Mouse (Mus musculus) forebrain, embryonic 14.5 days (tissue): Measurements from ENCODE around the gene Adcy5. TPM values are rescaled to one million over a fixed set of nuclear protein-coding genes. Genes with fewer than 3 reads are reported as not detected.

ENCODE experiments used
- ATAC-seq: fragments of 200-750 bp; cut with Nextera tagmentation; 2 replicates; pipeline ENCODE4 v1.8.0; 2017; ENCODE audit warnings: mild to moderate bottlenecking, moderate library complexity
- DNase-seq: peaks from one replicate; pipeline ENCODE4 v3.0.0-alpha.2; 2015; ENCODE audit warnings: low spot score
- H3K27ac ChIP-seq: fragments of 300-500 bp; sonication (generic); 2 replicates; pipeline ENCODE4 v1.5.1; 2014; ENCODE audit warnings: low read depth, mild to moderate bottlenecking, control low read depth, low read length, moderate library complexity
- H3K27me3 ChIP-seq: fragments of 300-500 bp; sonication (generic); replicated peaks from 2 replicates; pipeline ENCODE4 v1.6.1; 2014; ENCODE audit warnings: low read length, control low read depth, mixed read lengths; ENCODE audit not compliant: control insufficient read depth, insufficient read depth
- H3K36me3 ChIP-seq: fragments of 300-500 bp; sonication (generic); 2 replicates; pipeline ENCODE4 v1.6.1; 2014; ENCODE audit warnings: low read length, control low read depth; ENCODE audit not compliant: control insufficient read depth, insufficient read depth
- H3K4me1 ChIP-seq: fragments of 300-500 bp; sonication (generic); 2 replicates; pipeline ENCODE4 v1.6.1; 2014; ENCODE audit warnings: antibody characterized with exemption, low read length, control low read depth; ENCODE audit not compliant: control insufficient read depth, insufficient read depth
- H3K4me2 ChIP-seq: fragments of 300-500 bp; sonication (generic); 2 replicates; pipeline ENCODE4 v1.6.1; 2014; ENCODE audit warnings: mild to moderate bottlenecking, control low read depth, low read length
- H3K4me3 ChIP-seq: fragments of 300-500 bp; sonication (generic); 2 replicates; pipeline ENCODE4 v1.5.1; 2014; ENCODE audit warnings: low read depth, low read length, control low read depth
- H3K9ac ChIP-seq: fragments of 300-500 bp; sonication (generic); 2 replicates; pipeline ENCODE4 v1.6.1; 2014; ENCODE audit warnings: mild to moderate bottlenecking, low read length, control low read depth, moderate library complexity
- H3K9me3 ChIP-seq: fragments of 300-500 bp; sonication (generic); replicated peaks from 2 replicates; pipeline ENCODE4 v1.6.1; 2016; ENCODE audit warnings: low read length, control low read depth, mixed read lengths; ENCODE audit not compliant: control insufficient read depth
- WGBS: fragments of 180-500 bp; shearing (Covaris S2); extraction: QIAGEN DNeasy Blood & Tissue Kit; methylation state at CpG from one replicate; pipeline ENCODE4 v1.1.7; 2014; 5-methylcytosine and 5-hydroxymethylcytosine counted together
- polyA plus RNA-seq: library from polyadenylated mRNA; unstranded; fragments of >200 nt; fragmentation: Nextera tagmentation; extraction: Ambion mirVana; gene quantifications from 2 replicates; pipeline ENCODE4 v1.2.1, GENCODE M21; 2014

Adcy5 gene
- polyA plus RNA-seq, 1 experiment from 2014 or later: 4.4 TPM

DNA sequence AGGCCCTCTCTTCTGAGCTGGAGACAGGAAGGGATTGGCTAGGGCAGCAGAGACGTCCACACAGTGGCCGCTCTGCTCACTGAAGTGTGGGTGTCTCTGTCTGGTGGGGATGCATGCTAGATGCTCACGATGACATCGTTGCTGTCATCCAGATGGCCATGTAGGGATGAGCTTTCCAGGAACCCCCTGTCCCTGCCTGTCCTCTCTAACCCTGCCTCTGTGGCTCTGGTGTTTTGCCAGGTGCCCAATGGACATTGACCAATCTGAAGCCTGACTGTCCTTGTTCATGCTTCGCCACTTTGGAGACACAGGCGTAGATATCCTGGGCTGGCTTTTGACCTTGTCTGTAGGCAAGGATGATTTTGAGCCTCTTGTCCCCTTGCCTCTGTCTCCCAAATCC is 95.1 kb downstream of the Adcy5 start:
- Histone ChIP-seq H3K9me3 (no peaks in the 10 kb centered on the region), H3K4me2 (no peak overlapping the region), H3K27ac (no peak overlapping the region), H3K4me3 (no peak overlapping the region), H3K36me3 (no peaks in the 10 kb centered on the region), H3K4me1 (peaks cover 2% of the 10 kb centered on the region; the same call in 1 of the 2 replicates), H3K9ac (no peak overlapping the region), H3K27me3 (no peaks in the 10 kb centered on the region)
- 99% methylated on average over 6 of the region's 6 CpGs for WGBS
- ATAC-seq (no peak), DNase-seq (no peak)

DNA sequence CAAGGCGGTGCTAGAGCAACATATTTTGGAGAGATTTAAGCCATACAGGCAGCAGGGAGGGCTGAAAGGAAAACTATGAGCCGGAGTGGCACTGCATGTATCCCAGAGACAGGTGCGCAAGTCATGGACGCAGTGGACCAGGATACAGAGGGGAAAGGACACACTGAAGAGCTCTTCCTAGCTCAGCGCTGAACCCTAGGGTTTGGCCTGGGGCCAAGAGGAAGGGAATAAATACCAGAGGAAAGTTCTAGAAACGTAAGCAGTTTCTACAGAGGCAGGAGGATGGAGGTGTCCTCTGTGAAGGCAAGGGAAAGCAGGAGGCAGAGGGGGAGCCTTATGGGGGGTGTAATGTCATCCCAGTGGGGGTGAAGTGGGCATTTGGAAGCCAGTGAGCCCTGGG is 97.0 kb downstream of the Adcy5 start:
- H3K36me3 ChIP-seq: no peaks in the 10 kb centered on the region
- WGBS: 87% methylated on average over 6 of the region's 6 CpGs
- no peaks in the 10 kb centered on the region for H3K27me3 ChIP-seq
- no peaks in the 10 kb centered on the region for H3K9me3 ChIP-seq
- ATAC-seq (no peak), DNase-seq (no peak)
- peaks cover 2% of the 10 kb centered on the region; the same call in 1 of the 2 replicates for H3K4me1 ChIP-seq
- no peak overlapping the region for H3K9ac ChIP-seq
- H3K4me3 ChIP-seq: no peak overlapping the region
- no peak overlapping the region for H3K4me2 ChIP-seq
- H3K27ac ChIP-seq: no peak overlapping the region

DNA sequence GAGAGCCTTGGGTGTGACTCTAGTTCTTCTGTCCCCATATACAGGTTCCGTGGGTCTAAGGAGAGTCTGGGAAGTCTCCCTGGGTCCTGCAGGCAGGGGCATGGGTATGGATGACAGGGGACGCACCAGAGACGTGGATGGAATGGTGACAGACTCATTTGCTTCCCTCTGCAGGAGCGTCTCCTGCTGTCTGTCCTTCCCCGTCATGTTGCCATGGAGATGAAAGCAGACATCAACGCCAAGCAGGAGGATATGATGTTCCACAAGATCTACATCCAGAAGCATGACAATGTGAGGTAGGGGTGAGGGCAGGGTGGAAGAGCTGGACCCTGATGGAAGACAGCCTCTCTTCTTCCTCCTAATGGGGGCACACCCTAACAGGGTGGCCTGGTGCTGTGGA is 98.3 kb downstream of the Adcy5 start:
- DNase-seq: no peak
- WGBS: 54% methylated on average over 6 of the region's 6 CpGs
- no peak for ATAC-seq

DNA sequence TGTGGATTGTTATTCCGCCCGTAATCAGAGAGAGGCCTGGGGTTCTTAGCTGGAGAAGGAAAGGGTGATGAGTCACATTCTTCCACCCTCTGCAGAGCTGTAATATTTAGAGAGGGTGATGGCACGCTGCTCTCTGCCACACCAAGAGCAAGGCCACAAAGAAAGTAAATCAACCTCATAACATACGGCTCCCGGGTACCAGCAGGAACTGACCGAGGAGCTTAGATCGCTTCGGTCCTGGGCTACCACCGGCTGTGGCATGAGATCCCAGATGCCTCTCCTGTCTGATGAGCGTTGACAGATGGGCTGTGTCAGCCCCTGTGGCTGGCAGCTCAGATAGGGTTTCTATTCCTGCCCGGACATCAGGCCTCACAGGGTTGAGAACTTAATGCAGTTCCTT is 101.3 kb downstream of the Adcy5 start:
- DNase-seq (no peak), ATAC-seq (no peak)
- Histone ChIP-seq H3K4me2 (no peak overlapping the region), H3K4me3 (no peak overlapping the region), H3K36me3 (no peaks in the 10 kb centered on the region), H3K9ac (no peak overlapping the region), H3K27me3 (no peaks in the 10 kb centered on the region), H3K9me3 (no peaks in the 10 kb centered on the region), H3K4me1 (no peaks in the 10 kb centered on the region), H3K27ac (no peak overlapping the region)
- WGBS: 86% methylated on average over 11 of the region's 11 CpGs

More for the DNA sequence above, 98.3 kb downstream of the Adcy5 start:
- no peaks in the 10 kb centered on the region for H3K9me3 ChIP-seq
- H3K36me3 ChIP-seq: no peaks in the 10 kb centered on the region
- peaks cover 2% of the 10 kb centered on the region; the same call in 1 of the 2 replicates for H3K4me1 ChIP-seq
- no peak overlapping the region for H3K4me3 ChIP-seq
- H3K27ac ChIP-seq: no peak overlapping the region
- no peak overlapping the region for H3K9ac ChIP-seq
- H3K4me2 ChIP-seq: no peak overlapping the region
- no peaks in the 10 kb centered on the region for H3K27me3 ChIP-seq

DNA sequence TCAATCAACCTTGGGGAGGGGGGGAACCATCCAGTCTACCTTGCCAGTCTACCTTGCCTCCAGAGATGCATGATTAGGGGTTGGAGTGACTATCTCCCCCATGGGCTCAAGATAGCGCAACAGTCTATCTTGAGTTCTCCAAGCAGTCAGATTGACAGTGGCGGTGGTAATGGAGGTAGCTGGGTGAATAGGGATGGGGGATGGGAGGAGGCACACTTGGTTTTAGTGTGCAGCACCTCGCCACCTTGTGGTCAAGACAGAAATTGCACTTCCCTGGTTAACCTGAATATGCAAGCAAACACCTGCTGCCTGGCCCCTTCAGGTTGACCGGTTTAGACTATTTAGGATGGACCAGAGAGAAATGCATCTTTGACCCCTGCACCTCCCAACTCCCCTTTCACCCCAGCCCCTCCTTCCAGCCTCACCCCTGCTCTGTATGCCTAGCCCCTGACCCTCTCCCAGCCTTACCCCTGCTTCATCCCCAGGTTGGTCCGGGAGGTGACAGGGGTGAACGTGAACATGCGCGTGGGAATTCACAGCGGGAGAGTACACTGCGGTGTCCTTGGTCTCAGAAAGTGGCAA is 115.8 kb downstream of the Adcy5 start:
- H3K4me2 ChIP-seq: no peak overlapping the region
- H3K9ac ChIP-seq: no peak overlapping the region
- H3K9me3 ChIP-seq: no peaks in the 10 kb centered on the region
- H3K4me3 ChIP-seq: no peak overlapping the region
- peaks cover 3% of the 10 kb centered on the region; the same call in 1 of the 2 replicates for H3K4me1 ChIP-seq
- DNase-seq: peak; percentile 95
- no peaks in the 10 kb centered on the region for H3K27me3 ChIP-seq
- WGBS: 36% methylated on average over 10 of the region's 10 CpGs
- no peaks in the 10 kb centered on the region for H3K36me3 ChIP-seq
- peak; percentile 64 for ATAC-seq
- H3K27ac ChIP-seq: no peak overlapping the region

DNA sequence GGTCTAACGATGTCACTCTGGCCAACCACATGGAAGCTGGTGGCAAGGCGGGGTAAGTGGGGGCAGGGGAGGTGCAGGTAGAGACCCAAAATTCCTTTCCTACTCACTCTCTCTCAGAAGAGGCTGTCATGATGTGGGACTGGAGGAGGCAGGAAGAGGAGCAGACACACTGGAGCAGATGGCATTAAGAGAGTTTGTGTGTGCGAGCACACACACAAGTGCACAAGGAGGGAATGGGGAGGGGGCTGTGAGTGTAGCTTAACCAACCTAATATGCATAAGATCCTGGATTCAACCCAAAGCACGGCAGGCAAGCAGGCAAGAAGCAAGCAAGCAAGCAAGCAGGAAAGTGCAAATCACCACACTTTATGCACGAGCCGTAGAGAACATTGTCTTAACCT is 116.3 kb downstream of the Adcy5 start:
- ATAC-seq: peak; percentile 58; the same call in 1 of the 2 replicates
- H3K27ac ChIP-seq: no peak overlapping the region
- DNase-seq: peak; percentile 79

DNA sequence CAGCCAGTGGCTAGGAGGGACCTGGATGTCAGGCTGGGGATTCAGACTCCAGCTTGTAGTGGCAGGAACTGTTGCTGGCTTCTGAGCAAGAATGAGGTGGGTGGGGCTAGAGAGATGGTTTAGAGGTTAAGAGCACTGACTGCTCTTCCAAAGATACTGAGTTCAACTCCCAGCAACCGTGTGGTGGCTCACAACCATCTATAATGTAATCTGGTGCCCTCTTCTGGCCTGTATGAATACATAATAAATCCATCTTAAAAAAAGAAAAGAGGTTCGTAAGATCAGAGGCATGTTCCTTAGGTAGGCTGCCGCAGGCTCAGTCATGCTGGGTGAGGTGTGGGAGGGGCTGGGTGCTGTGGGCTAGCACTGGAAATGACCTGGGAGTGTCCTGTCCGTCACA is 116.9 kb downstream of the Adcy5 start:
- Histone ChIP-seq H3K36me3 (no peaks in the 10 kb centered on the region), H3K9me3 (no peaks in the 10 kb centered on the region), H3K4me2 (no peak overlapping the region), H3K27ac (no peak overlapping the region), H3K27me3 (no peaks in the 10 kb centered on the region), H3K4me3 (no peak overlapping the region), H3K4me1 (peaks cover 3% of the 10 kb centered on the region; the same call in 1 of the 2 replicates), H3K9ac (no peak overlapping the region)
- ATAC-seq (peak; percentile 16; the same call in 1 of the 2 replicates), DNase-seq (peak; percentile 42)
- WGBS: 52% methylated on average over 4 of the region's 4 CpGs

More for the DNA sequence above, 116.3 kb downstream of the Adcy5 start:
- Histone ChIP-seq H3K9ac (no peak overlapping the region), H3K4me3 (no peak overlapping the region), H3K4me2 (no peak overlapping the region), H3K27me3 (no peaks in the 10 kb centered on the region), H3K9me3 (no peaks in the 10 kb centered on the region), H3K36me3 (no peaks in the 10 kb centered on the region), H3K4me1 (peaks cover 3% of the 10 kb centered on the region; the same call in 1 of the 2 replicates)
- WGBS: 65% methylated on average over 6 of the region's 6 CpGs

DNA sequence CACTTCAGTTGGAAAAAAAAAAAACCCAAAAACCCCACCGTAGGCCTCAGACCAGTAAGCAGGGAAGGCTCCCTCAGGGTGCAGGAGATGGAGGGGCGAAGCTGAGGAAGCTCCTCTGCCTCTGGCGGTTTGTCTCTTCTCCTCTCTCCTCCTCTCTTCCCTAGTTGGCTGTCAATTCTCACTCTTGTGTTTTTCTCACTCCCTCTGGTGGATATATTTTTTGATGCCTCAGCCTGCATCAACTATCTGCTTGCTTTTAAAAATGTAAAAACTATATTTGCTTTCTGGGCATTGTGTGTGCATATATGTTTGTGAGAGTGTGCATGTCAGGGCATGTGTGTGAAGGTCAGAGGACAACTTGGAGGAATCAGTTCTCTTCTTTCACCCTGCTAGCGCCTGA is 117.7 kb downstream of the Adcy5 start:
- no peak overlapping the region for H3K4me2 ChIP-seq
- DNase-seq: peak; percentile 43
- no peaks in the 10 kb centered on the region for H3K9me3 ChIP-seq
- no peak overlapping the region for H3K27ac ChIP-seq
- H3K4me1 ChIP-seq: peaks cover 3% of the 10 kb centered on the region; the same call in 1 of the 2 replicates
- H3K9ac ChIP-seq: no peak overlapping the region
- ATAC-seq: no peak
- H3K36me3 ChIP-seq: no peaks in the 10 kb centered on the region
- H3K27me3 ChIP-seq: no peaks in the 10 kb centered on the region
- WGBS: 31% methylated on average over 4 of the region's 4 CpGs
- H3K4me3 ChIP-seq: no peak overlapping the region

DNA sequence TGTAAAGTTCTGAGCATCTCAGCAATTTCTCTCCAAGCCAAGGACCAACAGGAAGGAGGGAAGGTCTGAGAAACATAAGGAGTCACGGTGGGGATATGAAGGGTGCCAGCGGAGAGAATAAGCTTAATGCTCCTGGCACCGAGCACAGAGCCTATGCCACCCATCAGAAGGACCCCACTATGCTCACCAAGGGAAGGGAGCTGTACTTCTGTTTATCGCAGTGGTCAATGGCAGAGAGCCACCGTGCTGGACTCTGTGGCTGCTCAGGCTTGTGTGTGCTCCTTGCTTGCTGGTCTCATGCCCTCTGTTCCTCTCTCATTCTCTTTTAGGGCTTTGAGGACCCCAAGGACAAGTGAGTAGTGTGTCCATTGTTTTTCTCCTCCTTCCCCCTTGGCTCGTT is 123.5 kb downstream of the Adcy5 start:
- 79% methylated on average over 6 of the region's 6 CpGs for WGBS
- H3K27ac ChIP-seq: no peak overlapping the region
- H3K27me3 ChIP-seq: no peaks in the 10 kb centered on the region
- no peaks in the 10 kb centered on the region for H3K9me3 ChIP-seq
- no peak overlapping the region for H3K4me3 ChIP-seq
- H3K4me2 ChIP-seq: no peak overlapping the region
- ATAC-seq: no peak
- no peak for DNase-seq
- H3K9ac ChIP-seq: no peak overlapping the region
- no peaks in the 10 kb centered on the region for H3K36me3 ChIP-seq
- no peaks in the 10 kb centered on the region for H3K4me1 ChIP-seq
